Mouse (Mus musculus) urinary bladder, adult 2 months (tissue): Measurements from ENCODE around the gene Aprt. TPM values are rescaled to one million over a fixed set of nuclear protein-coding genes. Genes with fewer than 3 reads are reported as not detected.

Experiments used
- DNase-seq: peaks from one replicate; pipeline ENCODE4 v3.0.0; 2022; ENCODE audit warnings: low spot score
- polyA plus RNA-seq: library from polyadenylated mRNA; depleted of rRNA; stranded (reverse); fragments of >200 nt; gene quantifications from 2 replicates; pipeline ENCODE4 v1.2.3, GENCODE M21; 2012; rRNA removed

Gene Aprt
- polyA plus RNA-seq, result 88.1 and 93.0 TPM in 2 replicates

GRCm38 (mm10) chr8:122576648-122577022, at the start of gene Aprt:
TSS of gene Aprt (minus strand) at chr8:122576909.
- peak; percentile 80 for DNase-seq

GRCm38 (mm10) chr8:122625811-122626210, 49.1 kb upstream of the Aprt start:
- DNase-seq, result no peak

- DNase-seq, result no peak
Observed at GRCm38 (mm10) chr8:122624653-122625052, 47.9 kb upstream of the Aprt start.

- DNase-seq, result no peak
Observed at GRCm38 (mm10) chr8:122623844-122624642, 47.3 kb upstream of the Aprt start.

GRCm38 (mm10) chr8:122622727-122623126, 46.0 kb upstream of the Aprt start, which contains the start of gene Pabpn1l:
TSS of gene Pabpn1l (minus strand) at chr8:122622739.
- no peak for DNase-seq

GRCm38 (mm10) chr8:122620446-122620845, 43.7 kb upstream of the Aprt start:
- no peak for DNase-seq

- no peak for DNase-seq
Observed at GRCm38 (mm10) chr8:122618660-122619378, 42.1 kb upstream of the Aprt start.

GRCm38 (mm10) chr8:122617947-122618546, 41.3 kb upstream of the Aprt start:
- peak; percentile 53 for DNase-seq

GRCm38 (mm10) chr8:122616181-122616905, 39.6 kb upstream of the Aprt start:
- no peak for DNase-seq

GRCm38 (mm10) chr8:122611295-122612133, 34.8 kb upstream of the Aprt start, which contains the start of the genes Galns and Trappc2l:
TSS of gene Galns (minus strand) at chr8:122611463.
TSS of gene Trappc2l (plus strand) at chr8:122611640.
- DNase-seq, result peak; percentile 77

GRCm38 (mm10) chr8:122610612-122611277, 34.0 kb upstream of the Aprt start:
- DNase-seq, result no peak

- no peak for DNase-seq
Observed at GRCm38 (mm10) chr8:122610209-122610608, 33.5 kb upstream of the Aprt start.

GRCm38 (mm10) chr8:122606810-122607209, 30.1 kb upstream of the Aprt start:
- DNase-seq, result no peak

- DNase-seq, result no peak
Observed at GRCm38 (mm10) chr8:122605367-122605766, 28.7 kb upstream of the Aprt start.

GRCm38 (mm10) chr8:122604640-122605039, 27.9 kb upstream of the Aprt start:
- no peak for DNase-seq

- DNase-seq, result no peak
Observed at GRCm38 (mm10) chr8:122600666-122601065, 24.0 kb upstream of the Aprt start.

- DNase-seq, result no peak
Observed at GRCm38 (mm10) chr8:122596031-122596430, 19.3 kb upstream of the Aprt start.

- no peak for DNase-seq
Observed at GRCm38 (mm10) chr8:122593783-122594507, 17.2 kb upstream of the Aprt start.

- no peak for DNase-seq
Observed at GRCm38 (mm10) chr8:122593240-122593639, 16.5 kb upstream of the Aprt start.

- no peak for DNase-seq
Observed at GRCm38 (mm10) chr8:122586749-122587148, 10.0 kb upstream of the Aprt start.
